Mouse (Mus musculus) forebrain, embryonic 14.5 days (tissue): ENCODE measurements around the gene Cxcl14. TPM values are rescaled to one million over a fixed set of nuclear protein-coding genes. Genes with fewer than 3 reads are reported as not detected.

Source experiments
- ATAC-seq: fragments of 200-750 bp; cut with Nextera tagmentation; 2 replicates; pipeline ENCODE4 v1.8.0; 2017; ENCODE audit warnings: mild to moderate bottlenecking, moderate library complexity
- DNase-seq: peaks from one replicate; pipeline ENCODE4 v3.0.0-alpha.2; 2015; ENCODE audit warnings: low spot score
- H3K27ac ChIP-seq: fragments of 300-500 bp; sonication (generic); 2 replicates; pipeline ENCODE4 v1.5.1; 2014; ENCODE audit warnings: low read depth, mild to moderate bottlenecking, control low read depth, low read length, moderate library complexity
- H3K27me3 ChIP-seq: fragments of 300-500 bp; sonication (generic); replicated peaks from 2 replicates; pipeline ENCODE4 v1.6.1; 2014; ENCODE audit warnings: low read length, control low read depth, mixed read lengths; ENCODE audit not compliant: control insufficient read depth, insufficient read depth
- H3K36me3 ChIP-seq: fragments of 300-500 bp; sonication (generic); 2 replicates; pipeline ENCODE4 v1.6.1; 2014; ENCODE audit warnings: low read length, control low read depth; ENCODE audit not compliant: control insufficient read depth, insufficient read depth
- H3K4me1 ChIP-seq: fragments of 300-500 bp; sonication (generic); 2 replicates; pipeline ENCODE4 v1.6.1; 2014; ENCODE audit warnings: antibody characterized with exemption, low read length, control low read depth; ENCODE audit not compliant: control insufficient read depth, insufficient read depth
- H3K4me2 ChIP-seq: fragments of 300-500 bp; sonication (generic); 2 replicates; pipeline ENCODE4 v1.6.1; 2014; ENCODE audit warnings: mild to moderate bottlenecking, control low read depth, low read length
- H3K4me3 ChIP-seq: fragments of 300-500 bp; sonication (generic); 2 replicates; pipeline ENCODE4 v1.5.1; 2014; ENCODE audit warnings: low read depth, low read length, control low read depth
- H3K9ac ChIP-seq: fragments of 300-500 bp; sonication (generic); 2 replicates; pipeline ENCODE4 v1.6.1; 2014; ENCODE audit warnings: mild to moderate bottlenecking, low read length, control low read depth, moderate library complexity
- H3K9me3 ChIP-seq: fragments of 300-500 bp; sonication (generic); replicated peaks from 2 replicates; pipeline ENCODE4 v1.6.1; 2016; ENCODE audit warnings: low read length, control low read depth, mixed read lengths; ENCODE audit not compliant: control insufficient read depth
- WGBS: fragments of 180-500 bp; shearing (Covaris S2); extraction: QIAGEN DNeasy Blood & Tissue Kit; methylation state at CpG from one replicate; pipeline ENCODE4 v1.1.7; 2014; 5-methylcytosine and 5-hydroxymethylcytosine counted together
- polyA plus RNA-seq: library from polyadenylated mRNA; unstranded; fragments of >200 nt; fragmentation: Nextera tagmentation; extraction: Ambion mirVana; gene quantifications from 2 replicates; pipeline ENCODE4 v1.2.1, GENCODE M21; 2014

Gene Cxcl14
- polyA plus RNA-seq, 1 experiment from 2014 or later: 8.1 TPM

- WGBS: under 1% methylated on average over 65 of the region's 65 CpGs
- peak within 1 kb of the TSS; percentile 45 for H3K9ac ChIP-seq
- DNase-seq: peak; percentile 78
Measured at GRCm38 (mm10) chr13:56251924-56252619, 44.3 kb downstream of the Cxcl14 start, which contains the start of gene Neurog1. Gene Neurog1, minus strand, starts transcription at chr13:56252163.

GRCm38 (mm10) chr13:56251176-56251923, 45.0 kb downstream of the Cxcl14 start:
- Histone ChIP-seq H3K9ac (peak overlapping the region; percentile 45; the same call in 1 of the 2 replicates), H3K4me1 (peaks cover 13% of the 10 kb centered on the region; the same call in 1 of the 2 replicates), H3K36me3 (no peaks in the 10 kb centered on the region), H3K27ac (peak overlapping the region; percentile 33; the same call in 1 of the 2 replicates), H3K9me3 (no peaks in the 10 kb centered on the region), H3K27me3 (peaks cover 94% of the 10 kb centered on the region), H3K4me2 (peak overlapping the region; percentile 63), H3K4me3 (peak overlapping the region; percentile 33)
- no peak for DNase-seq
- under 1% methylated on average over 59 of the region's 59 CpGs for WGBS
- peak; percentile 10 for ATAC-seq

More at GRCm38 (mm10) chr13:56251924-56252619, 44.3 kb downstream of the Cxcl14 start, which contains the start of gene Neurog1:
- Histone ChIP-seq H3K4me3 (peak within 1 kb of the TSS; percentile 33), H3K4me1 (peaks cover 15% of the 10 kb centered on the region; the same call in 1 of the 2 replicates), H3K4me2 (peak within 1 kb of the TSS; percentile 63), H3K36me3 (no peaks in the 10 kb centered on the region), H3K27me3 (peaks cover 94% of the 10 kb centered on the region), H3K27ac (peak within 1 kb of the TSS; percentile 33; the same call in 1 of the 2 replicates), H3K9me3 (no peaks in the 10 kb centered on the region)
- ATAC-seq: peak; percentile 86

- WGBS: 3% methylated on average over 14 of the region's 14 CpGs
- Histone ChIP-seq H3K36me3 (no peaks in the 10 kb centered on the region), H3K27me3 (peaks cover 91% of the 10 kb centered on the region), H3K9ac (0 out of 2 replicates have a peak overlapping the region, but pooled peaks have one; percentile 45), H3K27ac (no peak overlapping the region), H3K4me2 (peak overlapping the region; percentile 63; the same call in 1 of the 2 replicates), H3K9me3 (no peaks in the 10 kb centered on the region), H3K4me1 (peaks cover 13% of the 10 kb centered on the region; the same call in 1 of the 2 replicates), H3K4me3 (peak overlapping the region; percentile 33)
- DNase-seq (no peak), ATAC-seq (no peak)
Measured at GRCm38 (mm10) chr13:56250551-56251161, 45.7 kb downstream of the Cxcl14 start.

GRCm38 (mm10) chr13:56249593-56250341, 46.6 kb downstream of the Cxcl14 start:
- under 1% methylated on average over 13 of the region's 13 CpGs for WGBS
- peaks cover 13% of the 10 kb centered on the region; the same call in 1 of the 2 replicates for H3K4me1 ChIP-seq
- H3K9me3 ChIP-seq: no peaks in the 10 kb centered on the region
- no peak overlapping the region for H3K4me3 ChIP-seq
- peaks cover 82% of the 10 kb centered on the region for H3K27me3 ChIP-seq
- no peaks in the 10 kb centered on the region for H3K36me3 ChIP-seq
- H3K27ac ChIP-seq: no peak overlapping the region
- H3K4me2 ChIP-seq: no peak overlapping the region; the same call in 1 of the 2 replicates
- ATAC-seq (no peak), DNase-seq (no peak)
- H3K9ac ChIP-seq: no peak overlapping the region

- Histone ChIP-seq H3K9me3 (no peaks in the 10 kb centered on the region), H3K4me1 (peaks cover 8% of the 10 kb centered on the region), H3K27me3 (peaks cover 18% of the 10 kb centered on the region), H3K36me3 (no peaks in the 10 kb centered on the region), H3K4me2 (no peak overlapping the region), H3K27ac (no peak overlapping the region), H3K9ac (no peak overlapping the region), H3K4me3 (no peak overlapping the region)
- no peak for ATAC-seq
- no peak for DNase-seq
- 83% methylated on average over 5 of the region's 5 CpGs for whole genome bisulfite sequencing
Measured at GRCm38 (mm10) chr13:56243104-56243503, 53.2 kb downstream of the Cxcl14 start.

GRCm38 (mm10) chr13:56240012-56240770, 56.2 kb downstream of the Cxcl14 start:
- no peak overlapping the region for H3K27ac ChIP-seq
- ATAC-seq: no peak
- no peak overlapping the region for H3K4me3 ChIP-seq
- peak; percentile 65 for DNase-seq
- WGBS: 25% methylated on average over 16 of the region's 16 CpGs
- no peaks in the 10 kb centered on the region for H3K9me3 ChIP-seq
- H3K4me2 ChIP-seq: no peak overlapping the region
- peaks cover 8% of the 10 kb centered on the region for H3K4me1 ChIP-seq
- H3K9ac ChIP-seq: no peak overlapping the region
- H3K36me3 ChIP-seq: no peaks in the 10 kb centered on the region
- no peaks in the 10 kb centered on the region for H3K27me3 ChIP-seq
